In the genomic region with DNA sequence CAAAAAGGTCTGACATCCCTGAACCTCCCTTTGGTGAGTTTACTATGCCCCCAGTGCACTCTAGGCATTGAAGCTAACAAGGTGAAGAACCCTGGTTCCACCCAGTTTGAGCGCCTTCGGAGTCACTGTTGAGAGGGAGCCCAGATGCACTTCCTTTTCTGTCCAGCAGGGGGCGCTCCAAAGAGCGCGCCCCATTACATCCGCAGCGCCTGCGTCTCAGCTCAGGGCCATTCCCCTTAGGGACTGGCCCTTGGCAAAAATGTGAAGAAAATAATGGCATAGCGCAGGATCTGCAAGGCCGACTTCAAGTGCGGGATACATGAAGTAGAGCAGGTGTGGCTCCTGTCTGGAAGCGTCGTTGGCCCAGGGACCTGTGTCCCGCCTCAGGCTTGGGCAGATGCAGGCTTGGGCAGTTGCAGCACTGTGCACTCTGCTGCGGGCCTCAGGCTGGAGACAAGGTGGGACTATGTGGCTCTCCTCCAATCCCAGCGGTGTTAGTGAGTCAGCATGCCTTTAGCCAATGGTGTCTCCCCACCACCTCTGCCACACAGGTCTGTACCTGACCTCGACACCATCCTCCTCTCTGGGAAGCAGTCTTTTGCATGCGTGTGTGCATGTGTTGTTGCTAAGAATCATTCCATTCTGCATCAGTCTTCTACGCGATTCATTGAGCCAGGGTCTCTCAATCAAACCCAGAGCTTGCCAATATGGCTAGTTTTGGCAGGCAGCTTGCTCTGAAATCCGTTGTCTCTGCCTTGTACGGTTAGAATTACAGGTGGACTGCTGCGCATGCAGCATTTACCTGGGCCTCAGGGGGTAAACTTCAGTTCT, we compare ENCODE assay signal across 8 mouse cellular contexts. TPM values are rescaled to one million over a fixed set of nuclear protein-coding genes. Genes with fewer than 3 reads are reported as not detected.
DNase-seq lines count a peak whose midpoint lies in the region; ATAC-seq and TF ChIP-seq lines count a peak whose summit lies in the region.

No protein-coding gene starts in this region.

- 21% methylated on average over 23 of the region's 23 CpGs for WGBS in forebrain, embryonic 13.5 days
- WGBS in neural tube, embryonic 15.5 days = 19% methylated on average over 23 of the region's 23 CpGs

- peak overlapping the region; percentile 41; the same call in 1 of the 2 replicates for H3K9ac ChIP-seq in ES-E14 (ENCODE audit: insufficient read depth, low read depth, low read length, poor library complexity, severe bottlenecking)
- no peak overlapping the region for H3K9ac ChIP-seq in forebrain, embryonic 13.5 days
- H3K9ac ChIP-seq in neural tube, embryonic 15.5 days (replicated peaks) = no peak overlapping the region

- DNase-seq in ES-E14 (ENCODE audit: low read depth, low spot score) = peak; percentile 80
- DNase-seq in c-Kit-positive CD71-positive TER-119-positive erythroid progenitor cells, embryonic 14.5 days (ENCODE audit: low spot score) = peak; percentile 79
- peak; percentile 82 to 83 for DNase-seq in heart, postnatal 36 days
- DNase-seq in layer of hippocampus, adult 11-12 months (ENCODE audit: low spot score) = peak; percentile 80
- peak; percentile 66 to 69 for DNase-seq in lung, adult 18-20 months
- DNase-seq in thymus, postnatal 10 days (ENCODE audit: low spot score in 2 of 2) = peak; percentile 38 to 76

- H3K27ac ChIP-seq in ES-E14 (ENCODE audit: insufficient read depth, low read depth, low read length, poor library complexity, severe bottlenecking) = peak overlapping the region; percentile 90; the same call in 1 of the 2 replicates
- H3K27ac ChIP-seq in forebrain, embryonic 13.5 days = no peak overlapping the region
- 0 out of 2 replicates have a peak overlapping the region, but pooled peaks have one; percentile 13 for H3K27ac ChIP-seq in neural tube, embryonic 15.5 days (replicated peaks)

- peak; percentile 40; the same call in 1 of the 2 replicates for ATAC-seq in forebrain, embryonic 13.5 days
- peak; percentile 58; the same call in 1 of the 2 replicates for ATAC-seq in neural tube, embryonic 15.5 days (ENCODE audit: low FRiP score)

- in situ Hi-C loops in ES-E14 (cut with MboI; ENCODE audit: low sequenced_read_pairs in 2 of 2, unreplicated experiment in 2 of 2) = no loop called here

- H3K36me3 ChIP-seq in ES-E14 (ENCODE audit: control insufficient read depth, insufficient read depth, low read length, poor library complexity, severe bottlenecking) = no peaks in the 10 kb centered on the region
- H3K36me3 ChIP-seq in forebrain, embryonic 13.5 days (ENCODE audit: poor library complexity, severe bottlenecking) = no peaks in the 10 kb centered on the region
- H3K36me3 ChIP-seq in neural tube, embryonic 15.5 days = no peaks in the 10 kb centered on the region

- 0 out of 2 replicates have a peak, but pooled peaks cover 6% of the 10 kb centered on the region for H3K27me3 ChIP-seq in forebrain, embryonic 13.5 days
- no peaks in the 10 kb centered on the region for H3K27me3 ChIP-seq in neural tube, embryonic 15.5 days (replicated peaks)

- peaks cover 7 to 28% of the 10 kb centered on the region in 2 experiments for H3K4me1 ChIP-seq in ES-E14 (ENCODE audit: control insufficient read depth in 2 of 2, insufficient read depth in 2 of 2, low read length in 2 of 2, poor library complexity in 1 of 2)
- peaks cover 13% of the 10 kb centered on the region; the same call in 1 of the 2 replicates for H3K4me1 ChIP-seq in forebrain, embryonic 13.5 days
- H3K4me1 ChIP-seq in neural tube, embryonic 15.5 days = peaks cover 15% of the 10 kb centered on the region

- intact Hi-C loops in heart, postnatal 36 days (cut with DNase I) = loop anchor here (1.0 kb wide), 1 partner anchor 42 kb away; no protein-coding TSS in a partner anchor

- no peaks in the 10 kb centered on the region for H3K9me3 ChIP-seq in ES-E14 (ENCODE audit: control insufficient read depth, insufficient read depth, low read depth, low read length)
- no peaks in the 10 kb centered on the region for H3K9me3 ChIP-seq in forebrain, embryonic 13.5 days (replicated peaks)
- H3K9me3 ChIP-seq in neural tube, embryonic 15.5 days (replicated peaks) = no peaks in the 10 kb centered on the region

- peak overlapping the region; percentile 44 to 54; a peak in 3 of 4 replicates for H3K4me3 ChIP-seq in ES-E14 (ENCODE audit: insufficient read depth in 1 of 2, low read depth in 1 of 2, low read length in 2 of 2, poor library complexity in 1 of 2, severe bottlenecking in 1 of 2)
- no peak overlapping the region for H3K4me3 ChIP-seq in forebrain, embryonic 13.5 days
- H3K4me3 ChIP-seq in neural tube, embryonic 15.5 days (replicated peaks) = peak overlapping the region; percentile 19

- H3K4me2 ChIP-seq in forebrain, embryonic 13.5 days = peak overlapping the region; percentile 42
- H3K4me2 ChIP-seq in neural tube, embryonic 15.5 days = peak overlapping the region; percentile 47

TF ChIP-seq in ES-E14, 5 proteins besides CTCF, POLR2A, EP300 and RAD21:
- no peak for TF ChIP-seq ZC3H11A (IDR thresholded peaks at IDR 0.05; ENCODE audit: borderline replicate concordance, low read depth, low read length)
- no peak for TF ChIP-seq ZNF384 (IDR thresholded peaks at IDR 0.05; ENCODE audit: low read depth, low read length)
- TF ChIP-seq HCFC1 (IDR thresholded peaks at IDR 0.05; ENCODE audit: borderline replicate concordance, insufficient read depth, low read length) = no peak
- TF ChIP-seq MAFK (IDR thresholded peaks at IDR 0.05; ENCODE audit: insufficient read depth, low read depth, low read length) = 0 out of 2 replicates have a peak, but pooled peaks have one; percentile 2
- no peak for TF ChIP-seq CHD2 (IDR thresholded peaks at IDR 0.05; ENCODE audit: low read depth, low read length)

RNA-seq across cellular contexts. Expression of a gene that starts 0.8 kb away (rescaled TPM):
- 0.16 and 0.94 TPM in 2 replicates for total RNA-seq in ES-E14 (2012; rRNA removed)
- polyA plus RNA-seq in forebrain, embryonic 13.5 days (2015; fragmentation: Nextera tagmentation; extraction: Ambion mirVana) = 0.25 and 0.39 TPM in 2 replicates
- not detected for total RNA-seq in heart, postnatal 36 days (2021)
- polyA plus RNA-seq in neural tube, embryonic 15.5 days (2015; fragmentation: Nextera tagmentation; extraction: Ambion mirVana) = 0.34 and 0.49 TPM in 2 replicates

RNA-seq across cellular contexts. Expression of a gene that starts 5.8 kb away (rescaled TPM):
- 45.2 and 50.0 TPM in 2 replicates for total RNA-seq in ES-E14 (2012; rRNA removed)
- 11.9 and 12.1 TPM in 2 replicates for polyA plus RNA-seq in forebrain, embryonic 13.5 days (2015; fragmentation: Nextera tagmentation; extraction: Ambion mirVana)
- total RNA-seq in heart, postnatal 36 days (2021) = 10 to 100 TPM; 28.5 to 29.7 TPM
- polyA plus RNA-seq in neural tube, embryonic 15.5 days (2015; fragmentation: Nextera tagmentation; extraction: Ambion mirVana) = 19.2 and 32.4 TPM in 2 replicates

RNA-seq across cellular contexts. Expression of a gene that starts 39.8 kb away (rescaled TPM):
- total RNA-seq in ES-E14 (2012; rRNA removed) = 29.3 and 53.8 TPM in 2 replicates
- 0.87 and 0.98 TPM in 2 replicates for polyA plus RNA-seq in forebrain, embryonic 13.5 days (2015; fragmentation: Nextera tagmentation; extraction: Ambion mirVana)
- total RNA-seq in heart, postnatal 36 days (2021) = 10 to 100 TPM; 10.3 to 15.3 TPM
- polyA plus RNA-seq in neural tube, embryonic 15.5 days (2015; fragmentation: Nextera tagmentation; extraction: Ambion mirVana) = 1.4 and 4.0 TPM in 2 replicates

RNA-seq across cellular contexts. Expression of a gene that starts 56.3 kb away (rescaled TPM):
- 2.1 and 2.3 TPM in 2 replicates for total RNA-seq in ES-E14 (2012; rRNA removed)
- 0.98 and 2.2 TPM in 2 replicates for polyA plus RNA-seq in forebrain, embryonic 13.5 days (2015; fragmentation: Nextera tagmentation; extraction: Ambion mirVana)
- total RNA-seq in heart, postnatal 36 days (2021) = 1 to 10 TPM; 1.0 to 1.2 TPM
- polyA plus RNA-seq in neural tube, embryonic 15.5 days (2015; fragmentation: Nextera tagmentation; extraction: Ambion mirVana) = 2.8 and 4.5 TPM in 2 replicates
